Mouse (Mus musculus) gastrocnemius, postnatal 14 days (tissue): ENCODE results near the gene Taok3. TPM values are rescaled to one million over a fixed set of nuclear protein-coding genes. Genes with fewer than 3 reads are reported as not detected.

Experiments
- DNase-seq: peaks from one replicate; pipeline ENCODE4 v3.0.0; 2021; ENCODE audit warnings: mixed read lengths
- intact Hi-C: fragments of 180-260 bp; cut with DNase I; formaldehyde crosslinking; loops from one replicate; pipeline ENCODE4 v1.15.1; 2025; ENCODE audit warnings: low total_unique reads
- total RNA-seq, 2 experiments: library from RNA; stranded (reverse); gene quantifications; 2 replicates each; pipeline ENCODE4 v1.2.3; 2021

Taok3 gene
- total RNA-seq, 2 experiments from 2014 or later: 5.6 to 6.4 TPM

GRCm38 (mm10) chr5:117136570-117136969, 16.6 kb downstream of the Taok3 start:
- intact Hi-C loops: no loop called here

GRCm38 (mm10) chr5:117137011-117137410, 17.1 kb downstream of the Taok3 start:
- no peak for DNase-seq
- intact Hi-C loops: no loop called here

More at GRCm38 (mm10) chr5:117136570-117136969, 16.6 kb downstream of the Taok3 start:
- no peak for DNase-seq

- no peak for DNase-seq
- intact Hi-C loops: no loop called here
Measured at GRCm38 (mm10) chr5:117137594-117137993, 17.7 kb downstream of the Taok3 start.

GRCm38 (mm10) chr5:117138295-117138988, 18.5 kb downstream of the Taok3 start:
- DNase-seq: peak; percentile 65
- intact Hi-C loops: no loop called here

GRCm38 (mm10) chr5:117139822-117140221, 19.9 kb downstream of the Taok3 start:
- intact Hi-C loops: no loop called here

GRCm38 (mm10) chr5:117140374-117140773, 20.4 kb downstream of the Taok3 start:
- no peak for DNase-seq
- intact Hi-C loops: no loop called here

More at GRCm38 (mm10) chr5:117139822-117140221, 19.9 kb downstream of the Taok3 start:
- no peak for DNase-seq

GRCm38 (mm10) chr5:117143721-117144135, 23.8 kb downstream of the Taok3 start:
- peak; percentile 40 for DNase-seq

GRCm38 (mm10) chr5:117146165-117146564, 26.2 kb downstream of the Taok3 start:
- intact Hi-C loops: no loop called here
- no peak for DNase-seq

More at GRCm38 (mm10) chr5:117143721-117144135, 23.8 kb downstream of the Taok3 start:
- intact Hi-C loops: no loop called here

- intact Hi-C loops: no loop called here
- no peak for DNase-seq
Measured at GRCm38 (mm10) chr5:117147187-117148095, 27.5 kb downstream of the Taok3 start.

- DNase-seq: no peak
- intact Hi-C loops: no loop called here
Measured at GRCm38 (mm10) chr5:117149054-117149942, 29.4 kb downstream of the Taok3 start.

- intact Hi-C loops: no loop called here
- no peak for DNase-seq
Measured at GRCm38 (mm10) chr5:117150068-117150467, 30.1 kb downstream of the Taok3 start.

- intact Hi-C loops: no loop called here
- DNase-seq: no peak
Measured at GRCm38 (mm10) chr5:117152944-117153343, 33.0 kb downstream of the Taok3 start.

GRCm38 (mm10) chr5:117153527-117154091, 33.7 kb downstream of the Taok3 start:
- intact Hi-C loops: no loop called here

GRCm38 (mm10) chr5:117158335-117159018, 38.5 kb downstream of the Taok3 start:
- intact Hi-C loops: no loop called here
- DNase-seq: peak; percentile 59

More at GRCm38 (mm10) chr5:117153527-117154091, 33.7 kb downstream of the Taok3 start:
- peak; percentile 69 for DNase-seq

GRCm38 (mm10) chr5:117159326-117159725, 39.4 kb downstream of the Taok3 start:
- intact Hi-C loops: no loop called here
- DNase-seq: no peak

- intact Hi-C loops: no loop called here
- DNase-seq: no peak
Measured at GRCm38 (mm10) chr5:117159805-117160291, 39.9 kb downstream of the Taok3 start.

- intact Hi-C loops: no loop called here
- no peak for DNase-seq
Measured at GRCm38 (mm10) chr5:117160499-117160898, 40.6 kb downstream of the Taok3 start.

GRCm38 (mm10) chr5:117163790-117164189, 43.9 kb downstream of the Taok3 start:
- DNase-seq: no peak
- intact Hi-C loops: no loop called here
